Mouse (Mus musculus) forebrain, embryonic 15.5 days (tissue): ENCODE data around the gene Pcbp3. TPM values are rescaled to one million over a fixed set of nuclear protein-coding genes. Genes with fewer than 3 reads are reported as not detected.

Experiments used
- ATAC-seq: fragments of 200-750 bp; cut with Nextera tagmentation; replicated peaks from 2 replicates; pipeline ENCODE4 v1.8.0; 2017; ENCODE audit warnings: mild to moderate bottlenecking, moderate TSS enrichment, moderate library complexity
- H3K27ac ChIP-seq: fragments of 300-500 bp; sonication (generic); replicated peaks from 2 replicates; pipeline ENCODE4 v1.5.1; 2015; ENCODE audit warnings: mild to moderate bottlenecking, inconsistent platforms
- H3K27me3 ChIP-seq: fragments of 300-500 bp; sonication (generic); 2 replicates; pipeline ENCODE4 v1.6.1; 2015; ENCODE audit warnings: inconsistent platforms
- H3K36me3 ChIP-seq: fragments of 300-500 bp; sonication (generic); 2 replicates; pipeline ENCODE4 v1.6.1; 2015; ENCODE audit warnings: mild to moderate bottlenecking, inconsistent platforms
- H3K4me1 ChIP-seq: fragments of 300-500 bp; sonication (generic); 2 replicates; pipeline ENCODE4 v1.6.1; 2015; ENCODE audit warnings: inconsistent platforms
- H3K4me2 ChIP-seq: fragments of 300-500 bp; sonication (generic); replicated peaks from 2 replicates; pipeline ENCODE4 v1.6.1; 2015; ENCODE audit warnings: mild to moderate bottlenecking, inconsistent platforms
- H3K4me3 ChIP-seq: fragments of 300-500 bp; sonication (generic); 2 replicates; pipeline ENCODE4 v1.5.1; 2015; ENCODE audit warnings: mild to moderate bottlenecking, inconsistent platforms
- H3K9ac ChIP-seq: fragments of 300-500 bp; sonication (generic); replicated peaks from 2 replicates; pipeline ENCODE4 v1.6.1; 2015; ENCODE audit warnings: mild to moderate bottlenecking, inconsistent platforms
- H3K9me3 ChIP-seq: fragments of 300-500 bp; sonication (generic); 2 replicates; pipeline ENCODE4 v1.6.1; 2016; ENCODE audit warnings: inconsistent platforms
- WGBS: fragments of 180-500 bp; shearing (Covaris S2); methylation state at CpG from one replicate; pipeline ENCODE4 v1.1.7; 2015; ENCODE audit warnings: mixed read lengths; 5-methylcytosine and 5-hydroxymethylcytosine counted together
- polyA plus RNA-seq: library from polyadenylated mRNA; unstranded; fragments of >200 nt; fragmentation: Nextera tagmentation; extraction: Ambion mirVana; gene quantifications from 2 replicates; pipeline ENCODE4 v1.2.1, GENCODE M21; 2015

Pcbp3 gene
- polyA plus RNA-seq, 1 experiment from 2014 or later: 56.3 TPM

GRCm38 (mm10) chr10:76906434-76906833, 55.3 kb downstream of the Pcbp3 start:
- H3K4me2 ChIP-seq: no peak overlapping the region
- no peaks in the 10 kb centered on the region for H3K27me3 ChIP-seq
- no peak overlapping the region for H3K9ac ChIP-seq
- ATAC-seq: no peak
- H3K27ac ChIP-seq: 0 out of 2 replicates have a peak overlapping the region, but pooled peaks have one; percentile 5
- WGBS: 81% methylated on average over 10 of the region's 10 CpGs
- no peaks in the 10 kb centered on the region for H3K36me3 ChIP-seq
- H3K9me3 ChIP-seq: no peaks in the 10 kb centered on the region
- no peak overlapping the region for H3K4me3 ChIP-seq
- peaks cover 16% of the 10 kb centered on the region for H3K4me1 ChIP-seq

- 87% methylated on average over 14 of the region's 14 CpGs for WGBS
- no peak overlapping the region for H3K4me3 ChIP-seq
- no peaks in the 10 kb centered on the region for H3K36me3 ChIP-seq
- no peak overlapping the region for H3K4me2 ChIP-seq
- H3K4me1 ChIP-seq: peaks cover 16% of the 10 kb centered on the region
- H3K9me3 ChIP-seq: no peaks in the 10 kb centered on the region
- H3K27ac ChIP-seq: 0 out of 2 replicates have a peak overlapping the region, but pooled peaks have one; percentile 5
- no peak overlapping the region for H3K9ac ChIP-seq
- no peaks in the 10 kb centered on the region for H3K27me3 ChIP-seq
- no peak for ATAC-seq
These were observed 55.7 kb downstream of the Pcbp3 start for GRCm38 (mm10) chr10:76905935-76906341.

GRCm38 (mm10) chr10:76903694-76904093, 58.0 kb downstream of the Pcbp3 start:
- Histone ChIP-seq H3K9me3 (no peaks in the 10 kb centered on the region), H3K27me3 (no peaks in the 10 kb centered on the region), H3K4me2 (no peak overlapping the region), H3K4me1 (peaks cover 16% of the 10 kb centered on the region), H3K36me3 (no peaks in the 10 kb centered on the region), H3K4me3 (no peak overlapping the region), H3K27ac (no peak overlapping the region), H3K9ac (no peak overlapping the region)
- 68% methylated on average over 3 of the region's 3 CpGs for WGBS
- no peak for ATAC-seq

GRCm38 (mm10) chr10:76903099-76903498, 58.6 kb downstream of the Pcbp3 start:
- no peak for ATAC-seq
- H3K4me2 ChIP-seq: no peak overlapping the region
- H3K4me3 ChIP-seq: no peak overlapping the region
- WGBS: 80% methylated on average over 3 of the region's 3 CpGs
- H3K9ac ChIP-seq: no peak overlapping the region
- no peaks in the 10 kb centered on the region for H3K36me3 ChIP-seq
- H3K27ac ChIP-seq: no peak overlapping the region
- H3K27me3 ChIP-seq: no peaks in the 10 kb centered on the region
- H3K4me1 ChIP-seq: peaks cover 16% of the 10 kb centered on the region
- no peaks in the 10 kb centered on the region for H3K9me3 ChIP-seq

- 17% methylated on average over 6 of the region's 6 CpGs for WGBS
- no peaks in the 10 kb centered on the region for H3K36me3 ChIP-seq
- no peak overlapping the region for H3K4me2 ChIP-seq
- peak overlapping the region; percentile 50; the same call in 1 of the 2 replicates for H3K27ac ChIP-seq
- H3K27me3 ChIP-seq: no peaks in the 10 kb centered on the region
- peaks cover 16% of the 10 kb centered on the region for H3K4me1 ChIP-seq
- H3K9ac ChIP-seq: no peak overlapping the region
- no peaks in the 10 kb centered on the region for H3K9me3 ChIP-seq
- no peak overlapping the region for H3K4me3 ChIP-seq
- peak; percentile 76 for ATAC-seq
These were observed 59.1 kb downstream of the Pcbp3 start for GRCm38 (mm10) chr10:76902588-76902987.

GRCm38 (mm10) chr10:76898428-76898827, 63.3 kb downstream of the Pcbp3 start:
- H3K27ac ChIP-seq: no peak overlapping the region
- no peak overlapping the region for H3K4me3 ChIP-seq
- ATAC-seq: no peak
- H3K9ac ChIP-seq: no peak overlapping the region
- H3K9me3 ChIP-seq: no peaks in the 10 kb centered on the region
- H3K27me3 ChIP-seq: no peaks in the 10 kb centered on the region
- no peaks in the 10 kb centered on the region for H3K36me3 ChIP-seq
- H3K4me2 ChIP-seq: no peak overlapping the region
- H3K4me1 ChIP-seq: peaks cover 13% of the 10 kb centered on the region
- 97% methylated on average over 4 of the region's 4 CpGs for WGBS

- ATAC-seq: no peak
- H3K27ac ChIP-seq: no peak overlapping the region
These were observed 70.2 kb downstream of the Pcbp3 start for GRCm38 (mm10) chr10:76891456-76891855.

GRCm38 (mm10) chr10:76883442-76884244, 78.0 kb downstream of the Pcbp3 start:
- no peaks in the 10 kb centered on the region for H3K9me3 ChIP-seq
- ATAC-seq: no peak
- no peaks in the 10 kb centered on the region for H3K27me3 ChIP-seq
- H3K4me2 ChIP-seq: no peak overlapping the region
- 84% methylated on average over 3 of the region's 3 CpGs for WGBS
- peak overlapping the region; percentile 57 for H3K27ac ChIP-seq
- H3K4me3 ChIP-seq: no peak overlapping the region
- H3K36me3 ChIP-seq: no peaks in the 10 kb centered on the region
- H3K9ac ChIP-seq: no peak overlapping the region
- H3K4me1 ChIP-seq: peaks cover 24% of the 10 kb centered on the region

More at GRCm38 (mm10) chr10:76891456-76891855, 70.2 kb downstream of the Pcbp3 start:
- Histone ChIP-seq H3K9me3 (no peaks in the 10 kb centered on the region), H3K4me3 (no peak overlapping the region), H3K4me2 (no peak overlapping the region), H3K27me3 (no peaks in the 10 kb centered on the region), H3K9ac (no peak overlapping the region), H3K4me1 (no peaks in the 10 kb centered on the region), H3K36me3 (no peaks in the 10 kb centered on the region)
- WGBS: 99% methylated on average over 2 of the region's 2 CpGs

- H3K36me3 ChIP-seq: no peaks in the 10 kb centered on the region
- ATAC-seq: 0 out of 2 replicates have a peak, but pooled peaks have one; percentile 53
- peaks cover 24% of the 10 kb centered on the region for H3K4me1 ChIP-seq
- no peaks in the 10 kb centered on the region for H3K9me3 ChIP-seq
- H3K27ac ChIP-seq: peak overlapping the region; percentile 57
- H3K27me3 ChIP-seq: no peaks in the 10 kb centered on the region
- H3K4me2 ChIP-seq: no peak overlapping the region
- H3K4me3 ChIP-seq: no peak overlapping the region
- WGBS: 60% methylated on average over 17 of the region's 17 CpGs
- no peak overlapping the region for H3K9ac ChIP-seq
These were observed 78.8 kb downstream of the Pcbp3 start for GRCm38 (mm10) chr10:76882644-76883441.

GRCm38 (mm10) chr10:76881900-76882299, 79.8 kb downstream of the Pcbp3 start:
- Histone ChIP-seq H3K9ac (no peak overlapping the region), H3K9me3 (no peaks in the 10 kb centered on the region), H3K4me3 (no peak overlapping the region), H3K4me2 (no peak overlapping the region), H3K4me1 (peaks cover 24% of the 10 kb centered on the region), H3K27ac (no peak overlapping the region), H3K36me3 (no peaks in the 10 kb centered on the region), H3K27me3 (no peaks in the 10 kb centered on the region)
- ATAC-seq: no peak
- WGBS: 64% methylated on average over 5 of the region's 5 CpGs

- no peaks in the 10 kb centered on the region for H3K9me3 ChIP-seq
- H3K36me3 ChIP-seq: no peaks in the 10 kb centered on the region
- no peak overlapping the region for H3K4me2 ChIP-seq
- no peak for ATAC-seq
- no peaks in the 10 kb centered on the region for H3K27me3 ChIP-seq
- H3K4me1 ChIP-seq: no peaks in the 10 kb centered on the region
- H3K4me3 ChIP-seq: no peak overlapping the region
- 79% methylated on average over 6 of the region's 6 CpGs for WGBS
- H3K27ac ChIP-seq: no peak overlapping the region
- H3K9ac ChIP-seq: no peak overlapping the region
These were observed 86.4 kb downstream of the Pcbp3 start for GRCm38 (mm10) chr10:76875310-76875709.

GRCm38 (mm10) chr10:76874879-76875278, 86.8 kb downstream of the Pcbp3 start:
- no peak overlapping the region for H3K27ac ChIP-seq
- WGBS: 86% methylated on average over 5 of the region's 5 CpGs

More at GRCm38 (mm10) chr10:76874879-76875278, 86.8 kb downstream of the Pcbp3 start:
- H3K4me1 ChIP-seq: no peaks in the 10 kb centered on the region
- no peak overlapping the region for H3K4me2 ChIP-seq
- no peaks in the 10 kb centered on the region for H3K27me3 ChIP-seq
- no peaks in the 10 kb centered on the region for H3K36me3 ChIP-seq
- no peak for ATAC-seq
- H3K9ac ChIP-seq: no peak overlapping the region
- no peak overlapping the region for H3K4me3 ChIP-seq
- no peaks in the 10 kb centered on the region for H3K9me3 ChIP-seq
